Mouse (Mus musculus): ENCODE measurements at regions not wholly inside any gene's neighbourhood (a gene's known extent, or its start where the extent isn't known, plus 50 kb on each side); places are given as distances from the start of the nearest gene placed in this dataset.

- in situ Hi-C loops (cut with MboI) = no loop called here
These were observed 1134.6 kb upstream of the A1bg start for GRCm38 (mm10) chr15:62057449-62057848.

GRCm38 (mm10) chr15:62056889-62057288 is 1134.1 kb upstream of the A1bg start:
- in situ Hi-C loops (cut with MboI) = no loop called here

GRCm38 (mm10) chr15:62056401-62056800 is 1133.6 kb upstream of the A1bg start:
- in situ Hi-C loops (cut with MboI) = no loop called here

GRCm38 (mm10) chr15:62055011-62055410 is 1132.2 kb upstream of the A1bg start:
- in situ Hi-C loops (cut with MboI) = no loop called here

GRCm38 (mm10) chr15:62053420-62054239 is 1130.8 kb upstream of the A1bg start:
- in situ Hi-C loops (cut with MboI) = no loop called here

- in situ Hi-C loops (cut with MboI) = no loop called here
These were observed 1126.6 kb upstream of the A1bg start for GRCm38 (mm10) chr15:62049416-62049815.

GRCm38 (mm10) chr15:62048981-62049380 is 1126.2 kb upstream of the A1bg start:
- in situ Hi-C loops (cut with MboI) = no loop called here

GRCm38 (mm10) chr15:62046276-62046675 is 1123.5 kb upstream of the A1bg start:
- in situ Hi-C loops (cut with MboI) = no loop called here

- in situ Hi-C loops (cut with MboI) = no loop called here
These were observed 1122.0 kb upstream of the A1bg start for GRCm38 (mm10) chr15:62044654-62045335.

- in situ Hi-C loops (cut with MboI) = no loop called here
These were observed 1121.0 kb upstream of the A1bg start for GRCm38 (mm10) chr15:62043617-62044392.

- in situ Hi-C loops (cut with MboI) = no loop called here
These were observed 1120.2 kb upstream of the A1bg start for GRCm38 (mm10) chr15:62042924-62043504.

All from mature B cell (primary cell).